Mouse (Mus musculus): ENCODE data around the gene Entpd1.

Gene Entpd1

DNA sequence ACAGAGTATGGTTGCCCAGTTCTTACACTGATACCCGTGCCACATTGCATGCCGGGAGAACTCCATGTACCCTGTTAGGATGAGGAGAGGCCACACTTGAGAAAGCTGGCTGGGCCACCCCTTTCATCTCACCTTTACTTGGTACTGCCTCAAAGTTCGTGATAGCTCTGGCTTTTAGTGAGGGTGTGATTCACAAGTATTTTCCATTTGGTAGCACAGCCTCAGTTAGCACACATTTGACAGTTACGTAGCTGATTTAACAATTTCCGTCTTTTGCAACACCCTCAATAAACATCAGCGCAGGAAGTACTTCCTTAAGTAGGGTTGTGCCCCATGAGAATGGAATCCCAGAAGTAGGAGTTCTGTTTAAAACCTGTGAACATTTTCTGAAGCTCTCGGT is 53.6 kb downstream of the Entpd1 start:
- no peak for DNase-seq (ENCODE audit: low spot score in 2 of 2)

DNA sequence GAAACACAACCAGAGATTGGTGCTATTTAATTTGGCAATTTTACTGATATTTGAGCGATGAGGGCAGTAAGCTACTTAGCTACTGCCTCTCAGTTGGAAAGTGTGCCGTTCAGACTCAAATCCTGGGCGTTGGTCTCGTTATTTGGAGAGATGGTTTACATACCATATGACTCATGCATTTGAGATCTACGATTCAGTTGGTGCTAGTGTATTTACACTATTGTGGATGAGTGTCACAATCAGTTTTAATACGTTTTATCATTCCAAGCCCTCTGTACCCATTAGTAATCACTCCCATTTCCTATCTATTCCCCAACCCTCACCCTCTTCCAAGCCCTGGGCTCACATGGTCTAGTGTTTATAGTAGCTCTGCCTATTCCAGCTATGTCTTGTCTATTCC is 54.9 kb downstream of the Entpd1 start:
- DNase-seq (ENCODE audit: low spot score in 2 of 2), result no peak

DNA sequence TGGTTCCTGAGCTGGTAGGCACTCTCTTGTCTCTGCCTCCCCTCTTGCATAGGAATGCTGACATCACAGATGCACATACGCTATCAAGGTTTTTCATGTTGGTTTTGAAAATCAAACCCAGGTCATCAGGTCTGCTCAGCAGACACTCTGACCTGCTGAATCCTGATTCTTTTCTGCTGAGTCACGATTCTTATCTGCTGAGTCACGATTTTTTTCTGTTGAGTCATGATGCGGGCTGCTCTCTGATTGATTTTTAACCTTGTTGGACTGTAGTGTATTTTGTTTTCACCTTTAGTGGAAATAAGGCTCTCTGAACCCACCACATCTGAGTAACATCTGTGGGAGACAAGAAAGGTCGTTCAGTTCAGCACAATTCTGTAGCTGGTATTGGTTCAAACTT is 63.2 kb downstream of the Entpd1 start:
- DNase-seq (ENCODE audit: low spot score in 2 of 2), result no peak

GRCm38 (mm10) chr19:40678087-40678486 is 65.9 kb downstream of the Entpd1 start:
- DNase-seq (ENCODE audit: low spot score in 2 of 2), result no peak

DNA sequence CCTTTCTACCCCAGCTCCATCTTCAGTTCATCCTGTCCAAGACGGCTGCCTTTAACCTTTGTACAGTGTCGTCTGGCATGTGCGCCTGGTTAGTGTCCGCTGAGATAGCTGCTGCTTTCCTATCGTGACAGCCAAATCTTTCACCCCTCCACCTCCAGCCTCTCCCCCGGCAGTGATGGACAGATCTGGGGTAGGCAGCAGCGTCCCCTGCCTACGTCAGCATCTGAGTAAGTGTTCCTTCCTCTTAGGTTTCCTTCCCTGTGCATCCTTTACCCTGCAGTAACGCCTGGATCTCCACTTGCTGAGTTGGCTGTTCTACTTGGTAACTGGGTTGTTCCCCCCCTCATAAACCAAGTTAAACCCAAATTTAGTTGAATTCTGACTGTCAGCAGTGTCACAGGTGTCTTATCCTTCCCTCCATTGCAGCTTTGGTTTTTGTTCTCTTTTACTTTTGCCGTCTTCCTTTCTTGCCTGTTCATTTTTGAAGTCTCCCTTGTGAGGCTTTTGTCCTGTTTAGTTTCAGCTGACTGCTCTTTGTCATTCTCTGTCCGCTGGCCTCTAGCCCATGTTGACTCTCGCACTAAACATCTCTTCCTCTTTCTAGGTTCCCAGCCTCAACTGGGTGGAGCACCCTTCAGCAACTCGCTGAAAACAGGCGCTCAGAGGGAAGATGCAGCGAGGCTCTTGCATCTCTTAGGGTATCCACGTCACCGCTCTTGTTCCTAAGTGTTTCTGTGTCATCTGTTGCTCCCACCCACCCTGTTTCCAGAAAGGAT is 66.6 kb downstream of the Entpd1 start:
- DNase-seq (ENCODE audit: low spot score in 2 of 2), result peak in 1 of 2 experiments; percentile 56

DNA sequence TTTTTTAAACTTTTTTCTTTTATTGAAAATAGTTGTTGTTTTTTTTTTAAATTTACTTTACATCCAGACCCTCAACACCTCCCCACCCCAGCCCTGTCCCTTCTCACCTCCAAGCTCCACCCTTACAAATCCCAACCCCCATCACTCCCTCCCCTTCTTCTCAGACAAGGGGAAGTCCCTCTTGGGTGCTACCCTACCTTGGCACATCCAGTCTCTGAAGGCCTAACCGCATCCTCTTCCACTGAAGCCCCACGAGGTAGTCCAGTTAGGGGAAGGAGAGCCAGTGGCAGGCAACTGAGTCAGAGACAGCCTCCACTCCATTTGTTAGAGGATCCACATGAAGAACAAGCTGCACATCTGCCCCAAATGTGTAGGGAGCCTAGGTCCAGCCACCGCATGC is 67.5 kb downstream of the Entpd1 start:
- no peak for DNase-seq (ENCODE audit: low spot score in 2 of 2)

- no peak for DNase-seq (ENCODE audit: low spot score in 2 of 2)
These were observed 72.0 kb downstream of the Entpd1 start for GRCm38 (mm10) chr19:40684124-40684523.

DNA sequence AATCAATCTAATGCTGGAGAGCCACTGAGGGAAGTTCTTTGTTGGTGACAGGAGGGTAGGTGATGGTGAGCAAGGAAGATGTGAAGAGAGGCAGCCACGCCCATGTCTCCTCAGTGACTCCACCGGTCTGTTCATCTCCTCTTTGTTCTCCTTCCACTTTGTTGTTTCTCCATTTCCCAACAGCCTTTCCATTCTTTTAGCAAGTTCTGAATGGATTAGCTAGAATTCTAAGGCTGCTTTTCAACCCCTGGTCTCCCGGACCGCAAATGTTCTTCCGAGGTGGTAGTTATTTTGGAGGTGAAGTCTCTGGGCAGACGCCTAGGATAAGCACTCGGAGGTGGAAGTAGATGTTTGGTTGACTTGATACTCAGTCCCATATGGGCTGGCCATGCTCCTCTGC is 72.4 kb downstream of the Entpd1 start:
- no peak for DNase-seq (ENCODE audit: low spot score in 2 of 2)

GRCm38 (mm10) chr19:40687291-40687927 is 75.2 kb downstream of the Entpd1 start:
- DNase-seq (ENCODE audit: low spot score in 2 of 2), result no peak

DNA sequence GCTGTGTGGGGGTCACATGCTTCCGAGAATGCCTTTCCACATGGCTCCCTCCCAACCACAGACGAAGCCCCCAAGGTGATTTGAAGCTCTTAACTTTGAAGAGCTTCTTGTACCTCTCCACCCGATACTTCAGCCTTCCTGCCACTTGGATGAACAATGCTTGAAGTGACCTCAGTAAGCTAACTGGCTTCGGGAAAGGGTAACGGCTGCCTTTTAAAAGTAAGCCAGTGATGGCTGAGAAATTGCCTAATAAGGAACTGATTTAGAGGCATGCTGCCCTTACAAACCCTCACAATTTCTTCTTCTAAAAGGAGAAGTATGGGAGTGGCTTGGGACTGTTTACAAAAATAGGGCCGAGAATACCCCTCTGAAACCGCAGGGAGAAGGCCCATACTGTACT is 81.0 kb downstream of the Entpd1 start:
- DNase-seq (ENCODE audit: low spot score in 2 of 2), result no peak

DNA sequence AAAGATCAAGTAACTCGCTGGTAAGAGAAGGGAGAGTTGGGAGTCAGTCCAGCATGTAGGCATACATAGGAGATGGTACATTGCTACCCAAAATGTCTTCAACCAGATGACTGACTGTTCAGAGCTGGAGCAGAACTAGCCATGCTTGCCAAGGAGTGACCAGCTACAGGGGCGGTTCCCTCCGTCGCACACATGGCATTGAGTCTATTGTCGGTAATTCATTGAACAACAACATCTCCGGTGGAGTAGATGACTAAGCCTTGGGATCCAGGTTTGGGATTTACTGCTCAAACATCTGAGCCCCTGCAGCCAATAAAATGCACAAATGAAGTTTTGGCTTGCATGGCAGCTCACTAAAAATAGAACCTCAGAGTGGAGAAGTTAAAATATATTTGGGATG is 84.0 kb downstream of the Entpd1 start:
- DNase-seq (ENCODE audit: low spot score in 2 of 2), result no peak

GRCm38 (mm10) chr19:40698103-40698853 is 86.1 kb downstream of the Entpd1 start:
- DNase-seq (ENCODE audit: low spot score in 2 of 2), result no peak

DNA sequence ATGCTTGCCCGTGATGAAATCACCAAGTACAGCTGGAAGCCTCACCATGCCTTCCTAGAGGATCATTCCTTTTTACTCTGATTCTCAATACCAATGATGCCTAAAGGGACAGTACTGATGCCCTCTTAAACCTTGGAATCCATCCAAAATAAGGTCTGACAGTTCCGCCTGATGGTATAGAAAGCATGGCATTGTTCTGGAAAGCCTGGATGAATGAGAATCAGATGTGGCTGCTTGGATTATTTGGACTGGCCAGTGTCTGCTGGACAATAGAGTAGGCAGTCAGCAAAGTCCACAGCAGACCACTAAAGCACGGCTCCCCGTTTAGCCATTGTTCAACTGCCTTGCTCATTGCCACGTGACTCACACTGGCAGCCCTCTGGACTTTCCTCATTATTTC is 87.7 kb downstream of the Entpd1 start:
- DNase-seq (ENCODE audit: low spot score in 2 of 2), result no peak

DNA sequence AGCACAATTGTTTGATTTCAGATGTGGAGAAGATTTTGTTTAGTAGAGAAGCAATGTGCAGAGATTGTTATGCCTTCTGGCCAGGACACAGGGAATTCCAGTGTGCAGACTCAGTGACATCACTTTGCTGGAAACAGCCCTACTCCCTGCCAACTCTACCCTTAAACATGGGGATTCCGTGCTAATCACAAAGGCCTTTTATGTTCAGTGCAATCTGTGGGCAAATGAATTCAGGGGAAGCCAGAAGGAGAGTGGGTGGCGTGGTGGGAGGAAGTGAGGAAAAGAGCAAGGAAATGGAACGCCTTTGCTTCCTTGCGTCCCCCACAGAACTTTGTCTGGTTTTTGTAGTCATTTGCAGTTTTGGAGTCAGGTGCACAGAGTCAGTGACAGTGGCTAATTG is 90.2 kb downstream of the Entpd1 start:
- no peak for DNase-seq (ENCODE audit: low spot score in 2 of 2)

DNA sequence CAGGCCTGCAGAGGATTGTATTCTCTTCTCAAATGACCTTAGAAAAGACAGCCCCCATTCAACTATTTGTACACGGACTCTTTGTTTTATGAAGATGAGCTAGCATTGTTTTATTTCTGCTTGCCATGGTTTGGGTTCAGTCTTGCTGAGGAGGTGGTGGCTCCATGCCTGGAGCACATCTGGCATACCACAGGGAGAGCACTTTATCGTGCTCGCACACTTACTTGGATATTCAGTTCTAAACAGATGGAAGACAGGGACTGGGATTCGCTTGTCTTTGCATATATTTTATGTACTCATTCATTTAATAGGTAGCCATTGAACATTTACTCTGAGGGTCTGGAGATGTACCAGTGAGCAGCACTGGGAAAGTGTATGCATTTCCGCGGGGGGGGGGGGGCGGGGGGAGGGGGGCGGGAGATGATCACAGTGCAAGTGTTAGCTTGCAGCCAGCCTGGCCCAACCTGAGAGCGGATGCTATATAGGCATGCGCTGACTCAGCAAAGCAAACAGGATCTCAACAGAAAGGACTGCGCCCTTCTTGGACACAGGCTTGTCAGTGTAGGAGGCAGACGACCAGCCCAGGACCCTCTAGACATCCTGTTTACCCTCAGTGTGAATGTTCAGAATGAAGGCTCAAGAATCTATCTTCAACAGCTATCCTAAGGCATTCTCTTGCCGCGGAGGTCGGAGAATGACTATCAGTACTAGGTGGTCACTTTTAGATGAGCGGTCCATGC is 100.9 kb downstream of the Entpd1 start:
- DNase-seq (ENCODE audit: low spot score in 2 of 2), result no peak

DNA sequence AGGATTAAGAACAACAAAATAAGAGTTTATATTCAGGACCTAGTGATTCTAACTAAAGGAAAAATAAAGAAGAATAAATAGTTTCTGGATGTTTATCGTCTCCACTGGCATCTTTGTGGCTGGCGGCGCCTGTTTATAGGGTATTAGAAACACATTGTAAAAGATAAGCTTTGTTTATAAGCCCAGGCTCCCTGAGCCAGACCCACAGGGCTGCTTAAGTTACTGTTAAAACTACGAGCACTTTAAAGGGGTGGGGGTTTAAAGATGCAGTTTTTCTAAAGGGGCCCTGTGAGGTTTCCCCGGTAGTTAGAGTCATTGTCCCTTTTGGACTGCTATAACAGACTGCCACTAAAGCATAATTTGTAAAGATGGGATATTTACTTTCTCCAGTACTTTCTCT is 102.5 kb downstream of the Entpd1 start:
- no peak for DNase-seq (ENCODE audit: low spot score in 2 of 2)

DNA sequence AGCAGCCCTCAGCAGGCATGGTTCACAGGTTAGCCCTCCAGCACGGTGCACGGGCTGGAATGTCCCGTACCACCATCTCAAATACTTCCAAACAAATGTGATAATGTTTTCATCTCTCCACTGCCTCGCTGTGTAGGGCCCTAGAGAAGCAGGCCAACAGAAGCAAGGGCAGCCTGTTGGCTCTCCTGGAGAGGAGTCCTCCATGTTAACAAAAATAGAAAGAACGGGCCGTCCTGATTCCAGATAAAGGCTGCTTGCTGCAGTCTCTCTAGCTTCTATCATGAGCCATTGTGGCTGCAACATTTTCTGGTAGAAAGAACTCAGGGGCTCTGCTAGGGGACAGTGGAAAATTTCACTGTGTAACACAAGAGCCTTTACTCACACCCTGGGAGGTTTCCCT is 104.8 kb downstream of the Entpd1 start:
- DNase-seq (ENCODE audit: low spot score in 2 of 2), result no peak

DNA sequence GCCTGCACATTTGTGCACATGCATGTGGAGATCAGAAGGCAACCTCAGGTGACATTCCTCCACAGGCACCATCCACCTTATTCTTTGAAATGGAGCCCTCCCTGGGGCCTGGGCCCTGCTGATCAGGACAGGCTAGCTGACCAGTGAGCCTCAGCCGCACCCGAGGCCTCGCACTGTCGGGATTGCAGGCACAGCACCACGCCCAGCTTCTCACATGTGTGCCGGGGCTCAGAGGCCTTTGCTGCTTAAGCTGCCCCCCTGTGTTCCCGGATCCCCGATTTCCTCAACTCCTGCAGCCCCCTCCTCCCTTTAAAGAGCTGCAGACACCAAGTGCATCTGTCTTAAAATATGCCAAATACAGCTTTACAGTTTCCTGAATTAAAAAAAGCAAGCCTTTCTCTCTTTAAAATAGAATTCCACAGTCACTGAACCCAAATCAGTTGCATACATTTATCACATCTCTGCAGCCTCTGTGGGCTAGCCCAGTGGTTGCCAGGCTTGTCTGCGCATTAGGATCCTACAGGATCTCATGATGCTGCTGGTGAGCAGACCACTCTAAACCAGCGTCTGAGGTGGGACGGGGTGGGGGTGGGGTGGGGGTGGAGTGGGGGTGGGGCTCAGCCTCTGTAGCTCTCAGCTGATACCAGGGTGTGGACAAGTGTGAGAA is 107.4 kb downstream of the Entpd1 start:
- no peak for DNase-seq (ENCODE audit: low spot score in 2 of 2)

- DNase-seq (ENCODE audit: low spot score in 2 of 2), result no peak
These were observed 108.2 kb downstream of the Entpd1 start for GRCm38 (mm10) chr19:40720381-40720780.

DNA sequence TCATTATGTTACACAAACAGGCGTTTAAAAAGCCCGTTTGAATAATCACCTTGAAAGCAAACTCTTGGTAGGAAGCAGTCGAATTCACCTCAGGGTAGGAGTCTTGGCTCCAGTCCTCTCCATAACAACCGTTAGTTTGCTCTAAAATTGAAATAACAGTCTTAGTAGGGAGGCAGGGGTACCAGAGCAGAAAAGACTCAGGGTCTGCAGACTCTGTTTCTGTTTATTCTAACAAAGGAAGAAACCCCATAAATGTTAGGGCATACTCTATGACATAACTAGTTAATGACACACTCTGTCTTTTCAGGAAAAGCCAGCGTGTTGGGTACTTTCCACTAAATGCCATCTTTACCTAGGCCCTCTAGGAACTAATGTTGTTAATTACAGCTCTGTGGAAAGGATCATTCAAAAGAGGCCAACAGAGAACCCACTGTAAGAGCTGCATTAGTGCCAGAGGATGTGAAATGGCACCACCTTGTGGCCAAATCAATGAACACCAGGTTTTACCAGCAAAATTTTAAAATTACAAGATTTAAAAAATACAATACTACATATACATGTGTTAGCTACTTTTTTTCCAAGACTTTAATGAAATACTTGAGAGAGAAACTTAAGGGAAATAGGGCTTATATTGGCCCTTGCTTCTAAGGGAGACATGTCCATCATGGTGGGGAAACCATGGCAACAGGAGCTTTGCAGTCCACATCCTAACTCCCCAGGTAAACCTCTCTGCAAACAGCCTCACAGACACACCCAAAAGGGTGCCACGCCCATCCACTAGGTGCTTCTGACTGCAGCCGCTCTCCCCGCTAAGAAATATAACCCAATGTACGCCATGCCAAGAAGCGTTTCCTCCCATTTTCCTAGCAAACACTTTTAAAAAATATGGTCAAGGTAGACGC is 110.2 kb downstream of the Entpd1 start:
- no peak for DNase-seq (ENCODE audit: low spot score in 2 of 2)

- no peak for DNase-seq (ENCODE audit: low spot score in 2 of 2)
These were observed 111.3 kb downstream of the Entpd1 start for GRCm38 (mm10) chr19:40723516-40723915.

All from urinary bladder, adult 18-20 months (tissue).